Mouse (Mus musculus) frontal cortex, postnatal 25 days (tissue): ENCODE measurements around the gene Arhgef3.
A peak's percentile ranks its signal among the peaks of the same experiment; 100 is the strongest.
"Not testable (repeated sequence)": the region's sequence is repeated elsewhere in the genome, so short reads cannot be mapped to it uniquely, and the experiment has no call there.

Experiments
- DNase-seq, 2 experiments: peaks; one replicate each; pipeline ENCODE4 v3.0.0; 2022; ENCODE audit warnings: low spot score in 2 of 2

Gene Arhgef3

DNA sequence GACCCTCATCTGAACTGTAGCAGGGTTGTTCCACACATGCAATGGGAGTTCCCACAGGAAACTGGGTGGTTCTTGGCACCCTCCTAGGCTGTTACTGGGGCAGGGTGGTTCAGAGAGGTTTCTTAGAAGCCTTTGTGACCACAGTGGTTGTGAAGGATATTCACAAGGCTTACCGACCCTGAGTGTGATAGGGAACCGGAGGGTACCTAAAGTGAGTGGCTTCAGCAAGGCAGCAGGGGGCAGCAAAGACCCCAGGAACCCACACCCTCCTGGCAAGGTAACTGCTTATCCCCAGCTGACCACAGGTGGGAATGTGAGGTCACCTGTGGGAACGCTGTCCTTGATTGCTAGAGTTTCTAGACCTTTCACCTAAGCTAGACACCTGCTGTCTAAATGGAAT, 77.8 kb downstream of the Arhgef3 start:
- DNase-seq: no peak

DNA sequence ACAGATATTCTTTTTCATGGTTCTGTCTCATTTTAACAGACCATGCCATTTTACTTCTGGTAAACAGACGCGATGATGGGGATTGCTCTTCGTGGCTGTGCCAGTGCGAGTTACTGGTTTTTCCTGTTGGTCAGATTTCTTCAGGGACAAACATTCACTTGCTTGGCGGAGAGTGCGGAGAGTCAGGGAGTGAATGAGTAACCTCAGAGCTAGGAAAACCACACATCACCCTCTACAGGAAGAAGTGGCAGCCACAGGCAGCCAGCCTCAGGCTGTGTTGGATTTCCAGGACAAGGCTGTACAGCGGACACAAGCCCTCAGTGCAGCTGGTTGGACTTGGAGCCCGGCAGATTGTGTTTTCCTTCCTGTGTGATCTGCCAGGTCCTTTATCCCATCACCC, 82.3 kb downstream of the Arhgef3 start:
- DNase-seq: no peak

- no peak for DNase-seq
Measured at GRCm38 (mm10) chr14:27198490-27199089, 83.9 kb downstream of the Arhgef3 start.

DNA sequence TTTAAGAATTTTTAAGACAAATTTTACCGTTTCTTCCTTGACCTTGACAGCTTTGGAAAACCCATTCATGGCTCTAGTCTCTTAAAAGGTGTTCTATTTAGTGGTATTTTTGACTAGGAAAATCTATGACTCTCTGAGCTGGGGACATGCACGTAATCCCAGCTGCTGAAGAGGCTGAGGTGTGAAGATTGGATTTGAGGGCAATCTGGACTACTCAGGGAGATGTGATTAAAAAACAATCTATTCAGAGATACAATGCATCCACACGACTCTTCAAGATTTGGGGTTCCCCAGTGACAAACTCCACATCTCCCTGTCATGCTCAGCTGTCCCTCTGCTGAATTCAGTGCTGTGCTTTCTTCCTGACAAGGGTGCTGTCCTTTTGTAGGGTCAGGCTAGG, 84.4 kb downstream of the Arhgef3 start:
- DNase-seq: no peak

DNA sequence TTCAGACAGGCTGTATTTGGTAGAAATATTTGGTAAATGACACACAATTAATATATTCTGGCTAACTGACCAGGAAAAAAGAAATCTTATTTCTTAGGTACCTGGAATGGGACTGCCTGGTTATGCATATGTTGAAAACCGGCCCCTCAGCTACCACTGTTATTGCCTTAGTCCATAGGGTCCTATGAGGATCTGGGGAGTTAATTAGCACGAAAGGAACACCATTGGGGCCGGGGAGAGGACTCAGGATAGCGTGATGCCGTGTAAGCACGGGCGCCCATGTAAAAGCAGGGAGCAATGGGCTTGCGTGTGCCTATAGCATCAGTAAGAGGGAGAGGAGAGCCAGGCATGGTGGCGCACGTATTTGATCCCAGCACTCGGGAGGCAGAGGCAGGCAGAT, 85.2 kb downstream of the Arhgef3 start:
- DNase-seq: no peak

GRCm38 (mm10) chr14:27200743-27201576, 86.3 kb downstream of the Arhgef3 start:
- no peak for DNase-seq

DNA sequence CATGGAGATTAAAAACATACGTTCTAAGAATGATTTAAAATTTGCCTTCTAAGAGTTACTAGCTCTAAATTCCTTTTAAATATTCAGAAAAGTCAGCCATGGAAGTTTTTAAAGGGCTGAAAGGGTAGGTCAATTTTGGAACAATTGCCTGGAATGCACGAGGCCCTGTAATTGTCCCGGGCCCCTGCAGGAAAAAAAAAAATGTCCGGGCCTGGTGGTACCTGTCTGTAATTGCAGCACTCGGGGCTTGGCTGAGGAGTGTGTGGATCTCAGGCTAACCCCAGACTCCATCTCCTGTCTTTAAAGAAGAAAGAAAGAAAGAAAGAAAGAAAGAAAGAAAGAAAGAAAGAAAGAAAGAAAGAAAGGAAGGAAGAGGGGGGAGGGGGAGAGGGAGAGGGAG, 87.1 kb downstream of the Arhgef3 start:
- no peak for DNase-seq

DNA sequence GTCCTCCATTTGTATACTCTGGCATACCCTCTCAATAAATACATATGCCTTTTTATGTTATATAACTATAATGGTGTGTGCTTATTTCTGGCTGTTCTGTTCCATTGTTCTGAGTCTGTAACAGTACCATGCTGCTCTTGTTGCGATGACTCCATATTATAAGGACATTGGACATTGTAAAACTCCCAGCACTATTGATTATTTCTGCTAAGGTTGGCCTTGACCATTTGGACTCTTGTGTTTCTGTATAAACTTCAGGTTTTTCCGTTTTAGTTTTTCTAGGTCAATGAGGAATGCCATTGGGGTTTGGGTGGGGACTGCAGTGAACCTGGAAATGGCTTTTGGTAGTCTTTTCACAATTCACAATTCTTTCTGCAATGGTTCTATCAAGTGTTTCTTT, 90.0 kb downstream of the Arhgef3 start:
- DNase-seq: no peak

DNA sequence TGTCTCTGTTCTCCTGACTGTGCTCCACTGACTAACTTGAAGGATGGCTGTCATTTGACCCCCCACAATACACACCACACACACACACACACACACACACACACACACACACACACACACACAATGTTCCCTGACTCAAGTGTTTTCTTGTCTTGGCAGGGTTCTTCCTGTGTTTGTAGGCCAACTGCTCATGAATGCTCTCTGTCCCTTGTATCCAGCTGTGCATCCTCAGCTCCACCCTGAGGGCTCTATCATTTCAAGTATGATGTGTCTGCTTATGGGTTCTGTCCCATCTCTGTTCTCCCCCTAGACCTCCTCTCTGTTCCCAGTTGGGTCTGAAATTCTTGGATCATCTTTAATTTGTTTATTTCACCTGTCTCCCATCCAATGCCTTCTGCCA, 91.7 kb downstream of the Arhgef3 start:
- DNase-seq: no peak

DNA sequence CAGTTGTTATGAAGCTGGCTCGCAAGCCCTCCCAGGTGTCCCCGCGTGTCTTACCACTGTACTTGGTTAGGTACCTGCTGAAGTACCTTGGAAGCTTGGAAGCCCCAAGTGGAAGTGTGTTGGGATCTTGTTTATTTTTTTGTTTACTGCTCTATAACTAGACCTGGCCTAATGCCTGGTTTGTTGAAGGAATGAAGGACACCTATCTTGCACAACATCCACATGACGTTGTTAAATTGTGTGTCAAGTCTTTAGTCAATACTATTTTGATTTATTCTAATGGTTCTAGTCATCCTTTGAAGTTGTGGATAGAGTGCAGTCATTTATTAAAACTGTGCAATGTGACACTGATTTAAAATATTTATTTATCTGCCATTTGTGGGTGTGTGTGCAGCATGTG, 94.8 kb downstream of the Arhgef3 start:
- DNase-seq: no peak

- DNase-seq: not testable (repeated sequence)
Measured at GRCm38 (mm10) chr14:27210801-27211200, 96.1 kb downstream of the Arhgef3 start.

- DNase-seq: no peak
Measured at GRCm38 (mm10) chr14:27211743-27212445, 97.2 kb downstream of the Arhgef3 start.

DNA sequence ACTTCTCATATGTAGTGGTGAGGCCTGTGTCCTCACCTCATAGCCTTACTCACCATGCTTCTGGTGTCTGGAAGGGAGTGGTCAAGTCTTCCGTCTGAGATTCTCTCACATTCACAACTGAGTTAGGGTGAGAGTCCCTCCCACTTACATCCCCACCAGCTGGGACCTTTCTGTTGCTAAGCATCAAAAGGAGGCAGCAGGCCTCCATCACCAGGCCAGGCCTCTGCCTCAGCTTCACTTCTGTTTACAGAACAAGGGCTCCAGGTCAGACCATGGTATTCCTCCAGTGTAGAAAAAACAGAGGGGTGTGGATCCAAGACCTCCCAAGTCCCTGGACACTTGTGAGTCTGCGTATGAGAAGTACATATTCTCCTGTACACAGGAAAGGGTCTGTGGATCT, 99.5 kb downstream of the Arhgef3 start:
- DNase-seq: no peak

- peak in 1 of 2 experiments; percentile 18 for DNase-seq
Measured at GRCm38 (mm10) chr14:27219668-27220067, 105.0 kb downstream of the Arhgef3 start.

GRCm38 (mm10) chr14:27220297-27220696, 105.6 kb downstream of the Arhgef3 start:
- no peak for DNase-seq

GRCm38 (mm10) chr14:27224636-27225035, 109.9 kb downstream of the Arhgef3 start:
- DNase-seq: no peak

- no peak for DNase-seq
Measured at GRCm38 (mm10) chr14:27226288-27226687, 111.6 kb downstream of the Arhgef3 start.

GRCm38 (mm10) chr14:27228288-27228687, 113.6 kb downstream of the Arhgef3 start:
- no peak for DNase-seq

GRCm38 (mm10) chr14:27228941-27229371, 114.3 kb downstream of the Arhgef3 start:
- DNase-seq: peak; percentile 24 to 46

GRCm38 (mm10) chr14:27229441-27230147, 114.9 kb downstream of the Arhgef3 start:
- DNase-seq: no peak

DNA sequence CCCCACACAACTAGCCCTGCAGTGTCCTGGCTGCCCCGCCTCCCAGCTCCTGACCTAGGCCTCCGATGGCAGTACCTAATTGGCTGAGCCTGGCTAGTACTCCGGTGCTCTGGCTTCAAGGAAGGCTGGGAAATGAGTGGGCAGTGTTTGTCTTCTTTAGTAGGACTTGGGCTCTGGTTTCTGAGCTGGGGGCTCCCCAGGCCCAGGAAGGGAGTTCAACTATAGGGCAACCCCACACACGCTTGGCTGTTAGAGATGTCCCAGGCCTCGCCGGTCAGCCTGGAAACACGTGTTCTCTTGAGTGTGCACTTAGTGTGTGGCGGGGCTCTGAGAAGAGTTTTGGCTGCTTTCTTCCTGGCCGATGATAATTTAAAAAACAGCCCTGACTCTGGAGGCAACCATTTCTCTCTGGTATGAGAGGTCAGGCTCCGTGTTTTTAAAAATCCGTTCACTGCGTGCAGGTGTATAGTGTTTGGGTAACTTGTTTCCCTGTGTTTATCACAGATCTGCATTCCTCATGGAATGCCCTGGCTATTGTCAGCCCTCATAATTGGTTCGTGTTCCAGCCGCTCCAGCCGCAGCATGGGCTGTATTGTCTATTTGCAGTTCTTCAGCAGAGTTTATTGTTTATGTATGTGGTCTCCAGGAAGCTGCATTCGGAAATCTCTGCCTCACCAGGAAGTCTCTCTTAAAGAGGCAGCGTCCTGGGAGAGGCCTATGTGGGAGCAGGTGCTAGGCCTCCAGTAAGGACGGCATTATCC, 115.7 kb downstream of the Arhgef3 start:
- no peak for DNase-seq
